Comparison of ENCODE assay signal across 27 mouse cellular contexts in genomic region chr8:106899473-106899872, GRCm38 (mm10). TPM values are rescaled to one million over a fixed set of nuclear protein-coding genes. Genes with fewer than 3 reads are reported as not detected.
"Had no signal": no experiment of that assay in that cellular context is flagged by ENCODE, and none has a peak within 500 bp of the region (broad histone marks: within the 10 kb centered on the region; RNA-seq: fewer than 3 reads in every experiment).

No protein-coding gene starts in this region.

- H3K27me3 ChIP-seq: heart, embryonic 13.5 days; heart, embryonic 15.5 days; hindbrain, embryonic 13.5 days; hindbrain, embryonic 15.5 days; kidney, embryonic 15.5 days; limb, embryonic 13.5 days; limb, embryonic 15.5 days; liver, embryonic 12.5 days had no signal

- H3K4me2 ChIP-seq: heart, embryonic 13.5 days; heart, embryonic 15.5 days; hindbrain, embryonic 13.5 days; hindbrain, embryonic 15.5 days; kidney, embryonic 15.5 days; limb, embryonic 13.5 days; limb, embryonic 15.5 days; liver, embryonic 12.5 days had no signal

- DNase-seq: gastrocnemius, postnatal 14 days; gastrocnemius, postnatal 36 days; heart, adult 11 months; heart, adult 2 months; heart, postnatal 14 days; heart, postnatal 36 days; kidney, adult 11 months; kidney, adult 2 months; kidney, adult 9 months; kidney, postnatal 14 days; kidney, postnatal 36 days; layer of hippocampus, adult 9-11 months; layer of hippocampus, postnatal 36 days; left cerebral cortex, postnatal 4 days had no signal

- H3K4me3 ChIP-seq: heart, adult 2 months; heart, embryonic 13.5 days; heart, embryonic 15.5 days; hindbrain, embryonic 13.5 days; hindbrain, embryonic 15.5 days; kidney, embryonic 15.5 days; limb, embryonic 13.5 days; limb, embryonic 15.5 days; liver, embryonic 12.5 days had no signal

- H3K27ac ChIP-seq: heart, adult 2 months; heart, embryonic 13.5 days; heart, embryonic 15.5 days; hindbrain, embryonic 13.5 days; hindbrain, embryonic 15.5 days; hindbrain, postnatal 0 days; kidney, embryonic 15.5 days; kidney, postnatal 0 days; limb, embryonic 13.5 days; limb, embryonic 15.5 days; liver, embryonic 12.5 days; liver, embryonic 14.5 days had no signal

- H3K9me3 ChIP-seq: heart, embryonic 13.5 days; heart, embryonic 15.5 days; hindbrain, embryonic 13.5 days; hindbrain, embryonic 15.5 days; kidney, embryonic 15.5 days; limb, embryonic 13.5 days; limb, embryonic 15.5 days; liver, embryonic 12.5 days had no signal

- ATAC-seq: hindbrain, postnatal 0 days; liver, embryonic 12.5 days had no signal

- H3K9ac ChIP-seq: heart, embryonic 13.5 days; heart, embryonic 15.5 days; hindbrain, embryonic 13.5 days; hindbrain, embryonic 15.5 days; kidney, embryonic 15.5 days; limb, embryonic 13.5 days; limb, embryonic 15.5 days; liver, embryonic 12.5 days; liver, embryonic 14.5 days had no signal

RNA-seq across cellular contexts. Expression of gene Has3, which starts 29.4 kb away (rescaled TPM):
- total RNA-seq: hematopoietic stem cell, adult 5-6 weeks; liver, adult 2 months had no signal
